Mouse (Mus musculus): ENCODE measurements around the gene Zgpat. TPM values are rescaled to one million over a fixed set of nuclear protein-coding genes. Genes with fewer than 3 reads are reported as not detected.

The Zgpat gene
- polyA plus RNA-seq (2012; rRNA removed): 122 and 128 TPM in 2 replicates

DNA sequence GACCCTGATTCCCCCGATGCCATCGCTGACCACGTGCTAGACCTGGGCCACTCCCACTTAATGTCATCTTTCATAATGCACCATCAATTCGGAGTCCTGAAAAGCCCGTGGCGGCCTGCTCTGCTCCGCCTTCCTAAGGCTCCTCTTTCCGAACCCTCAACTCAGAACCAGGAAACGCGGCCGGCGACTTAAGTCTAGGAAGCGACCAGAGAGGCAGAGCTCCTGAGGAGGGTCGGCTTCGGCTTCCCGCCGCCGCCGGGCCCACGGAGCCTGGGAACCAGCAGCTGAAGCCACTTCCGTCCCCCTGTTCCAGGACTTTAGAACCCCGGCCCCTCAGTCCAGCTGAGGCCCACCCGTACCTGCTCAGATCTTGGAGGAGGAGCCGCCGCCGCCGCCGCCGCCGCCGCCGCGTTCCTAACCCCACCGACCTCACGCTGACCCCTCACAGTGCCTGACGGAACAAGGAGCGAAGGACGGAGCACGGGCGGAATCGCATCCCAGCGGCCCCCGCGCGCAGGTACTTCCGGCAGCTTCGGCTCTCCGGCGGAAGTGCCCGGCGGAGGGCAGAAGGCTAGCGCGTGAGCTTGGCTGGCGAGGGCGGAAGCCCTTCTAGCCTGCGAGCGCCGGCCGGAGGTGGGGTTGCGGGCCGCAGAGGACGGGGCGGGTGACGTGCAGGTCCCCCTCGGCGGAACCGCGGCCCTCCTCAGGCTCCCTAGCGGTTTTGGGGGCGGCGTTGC, at the start of gene Zgpat, which contains the start of gene Arfrp1:
Gene Zgpat (plus strand): TSS at position 69 of the 737 bp plus-strand sequence.
Gene Arfrp1 (minus strand): TSS at position 545 of the 737 bp plus-strand sequence.

DNA sequence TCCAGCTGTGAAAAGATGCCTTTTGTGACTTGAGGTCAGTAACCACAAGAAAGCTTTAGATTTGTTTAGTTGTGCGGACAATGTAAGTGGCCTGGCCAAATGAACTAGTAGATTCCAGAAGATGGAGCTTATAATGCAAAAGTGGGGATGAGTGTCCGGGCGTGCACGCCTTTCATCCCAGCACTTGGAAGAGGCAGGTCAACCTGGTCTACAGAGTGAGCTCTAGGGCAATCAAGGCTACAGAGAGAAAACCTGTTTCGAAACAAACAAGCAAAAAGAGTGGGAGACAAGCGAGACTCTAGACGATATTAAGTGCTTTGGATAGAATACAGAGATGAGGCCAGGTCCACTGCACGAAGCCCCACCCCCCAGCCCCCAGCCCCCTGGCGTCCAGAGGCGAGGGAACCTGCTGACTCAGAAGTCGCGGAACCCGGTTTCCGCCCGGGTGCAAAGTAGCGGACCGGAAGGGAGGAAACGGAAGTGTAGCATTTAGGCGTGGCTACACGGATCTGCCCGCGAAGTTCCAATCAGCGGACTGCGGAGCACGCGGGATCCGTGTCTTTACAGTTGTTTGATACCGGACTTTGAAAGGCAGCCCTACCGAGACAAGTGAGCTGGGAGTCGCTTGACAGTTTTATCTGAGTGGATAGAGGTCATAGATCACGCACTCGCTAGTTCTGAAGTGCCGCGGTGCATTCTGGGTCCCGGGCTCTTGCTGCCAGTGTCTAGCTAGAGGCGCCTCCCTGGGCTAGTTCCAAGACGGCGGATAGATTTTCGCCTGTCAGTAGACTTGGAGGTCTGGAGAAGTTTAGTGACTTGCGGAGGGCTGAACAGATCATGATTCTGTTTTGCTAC, 45.3 kb upstream of the Zgpat start, which contains the start of gene Rtel1:
Gene Rtel1 (plus strand): TSS at position 492 of the 855 bp plus-strand sequence.

DNA sequence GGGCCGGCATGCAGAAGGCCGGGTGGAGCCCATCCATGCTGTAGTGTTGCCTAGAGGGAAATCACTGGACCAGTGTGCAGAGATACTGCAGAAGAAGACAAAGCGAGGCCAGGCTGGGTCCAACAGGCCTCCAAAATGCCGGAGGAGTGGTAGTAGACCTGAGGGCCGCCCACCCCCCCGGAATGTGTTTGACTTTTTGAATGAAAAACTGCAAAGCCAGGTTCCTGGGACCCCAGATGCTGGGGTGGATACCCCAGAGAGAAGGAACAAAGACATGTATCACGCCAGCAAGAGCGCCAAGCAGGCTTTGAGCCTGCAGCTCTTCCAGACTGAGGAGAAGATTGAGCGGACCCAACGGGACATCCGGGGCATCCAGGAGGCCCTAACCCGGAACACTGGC, 15.1 kb downstream of the Zgpat start, which contains the start of gene Lime1:
Gene Lime1 (plus strand): TSS at position 301 of the 400 bp plus-strand sequence.

Other genes starting within 250 kb of the Zgpat start
- 66.5 and 69.9 TPM in 2 replicates for gene Kcnq2, start 229.6 kb upstream of the Zgpat start, polyA plus RNA-seq (2012; rRNA removed)
- 86.1 and 90.0 TPM in 2 replicates for gene Eef1a2, start 207.9 kb upstream of the Zgpat start, polyA plus RNA-seq (2012; rRNA removed)
- 247 and 280 TPM in 2 replicates for gene Ppdpf, start 177.7 kb upstream of the Zgpat start, polyA plus RNA-seq (2012; rRNA removed)
- gene Ptk6, start 162.1 kb upstream of the Zgpat start, polyA plus RNA-seq (2012; rRNA removed): 0.02 and 0.03 TPM in 2 replicates
- gene Srms, start 151.7 kb upstream of the Zgpat start, polyA plus RNA-seq (2012; rRNA removed): 0.15 and 0.21 TPM in 2 replicates
- gene Fndc11, start 144.9 kb upstream of the Zgpat start, polyA plus RNA-seq (2012; rRNA removed): 0.07 and 0.09 TPM in 2 replicates
- gene Helz2, start 122.9 kb upstream of the Zgpat start, polyA plus RNA-seq (2012; rRNA removed): 2.3 and 3.6 TPM in 2 replicates
- gene Gmeb2, start 76.9 kb upstream of the Zgpat start, polyA plus RNA-seq (2012; rRNA removed): 32.1 and 35.0 TPM in 2 replicates
- 686 and 740 TPM in 2 replicates for gene Stmn3, start 50.4 kb upstream of the Zgpat start, polyA plus RNA-seq (2012; rRNA removed)
- gene Rtel1, start 45.2 kb upstream of the Zgpat start, polyA plus RNA-seq (2012; rRNA removed): 119 and 121 TPM in 2 replicates
- gene Arfrp1, start 476 bp downstream of the Zgpat start, polyA plus RNA-seq (2012; rRNA removed): 106 and 119 TPM in 2 replicates
- 110 and 111 TPM in 2 replicates for gene Lime1, start 15.2 kb downstream of the Zgpat start, polyA plus RNA-seq (2012; rRNA removed)
- gene Zbtb46, start 94.5 kb downstream of the Zgpat start, polyA plus RNA-seq (2012; rRNA removed): 10.5 and 11.4 TPM in 2 replicates
- not detected in 2 replicates for gene Abhd16b, start 128.3 kb downstream of the Zgpat start, polyA plus RNA-seq (2012; rRNA removed)
- gene Tpd52l2, start 132.2 kb downstream of the Zgpat start, polyA plus RNA-seq (2012; rRNA removed): 124 TPM in 2 replicates
- 136 and 141 TPM in 2 replicates for gene Dnajc5, start 155.6 kb downstream of the Zgpat start, polyA plus RNA-seq (2012; rRNA removed)
- gene Uckl1, start 220.0 kb downstream of the Zgpat start, polyA plus RNA-seq (2012; rRNA removed): 140 and 143 TPM in 2 replicates
- gene Prpf6, start 226.9 kb downstream of the Zgpat start, polyA plus RNA-seq (2012; rRNA removed): 47.0 and 50.2 TPM in 2 replicates
- gene Zfp512b, start 227.9 kb downstream of the Zgpat start, polyA plus RNA-seq (2012; rRNA removed): 131 and 132 TPM in 2 replicates
- 106 and 110 TPM in 2 replicates for gene Samd10, start 234.3 kb downstream of the Zgpat start, polyA plus RNA-seq (2012; rRNA removed)

Measured in central nervous system, embryonic 14 days (tissue).